Mouse (Mus musculus) layer of hippocampus, adult 2 months (tissue): ENCODE measurements at regions not wholly inside any gene's neighbourhood (a gene's known extent, or its start where the extent isn't known, plus 50 kb on each side); places are given as distances from the start of the nearest gene placed in this dataset.

Source experiments
- DNase-seq, 2 experiments: peaks; one replicate each; pipeline ENCODE4 v3.0.0; 2022; ENCODE audit warnings: low spot score in 2 of 2
- H3K27ac ChIP-seq: fragments of 200-600 bp; 2 replicates; pipeline ENCODE4 v1.8.1; 2022
- H3K4me3 ChIP-seq: fragments of 200-600 bp; 2 replicates; pipeline ENCODE4 v1.8.1; 2022; ENCODE audit warnings: mild to moderate bottlenecking
- CTCF ChIP-seq: fragments of 200-600 bp; conservative IDR thresholded peaks from 2 replicates; pipeline ENCODE4 v1.8.1; 2022; ENCODE audit warnings: antibody characterized with exemption, mild to moderate bottlenecking, moderate library complexity

- H3K4me3 ChIP-seq: peak overlapping the region; percentile 33; the same call in 1 of the 2 replicates
- no peak for TF ChIP-seq CTCF
- H3K27ac ChIP-seq: no peak overlapping the region
- peak in 1 of 2 experiments; percentile 19 for DNase-seq
Observed at GRCm38 (mm10) chr2:170945401-170946105, 213.9 kb downstream of the Dok5 start.

GRCm38 (mm10) chr2:170946106-170946657 is 214.6 kb downstream of the Dok5 start:
- peak overlapping the region; percentile 33; the same call in 1 of the 2 replicates for H3K4me3 ChIP-seq
- no peak for TF ChIP-seq CTCF
- no peak for DNase-seq

GRCm38 (mm10) chr2:170947236-170947635 is 215.6 kb downstream of the Dok5 start:
- no peak for TF ChIP-seq CTCF
- Histone ChIP-seq H3K4me3 (no peak overlapping the region), H3K27ac (no peak overlapping the region)
- DNase-seq: no peak

More at GRCm38 (mm10) chr2:170946106-170946657, 214.6 kb downstream of the Dok5 start:
- no peak overlapping the region for H3K27ac ChIP-seq

- Histone ChIP-seq H3K27ac (no peak overlapping the region), H3K4me3 (no peak overlapping the region)
- no peak for DNase-seq
- no peak for TF ChIP-seq CTCF
Observed at GRCm38 (mm10) chr2:170954626-170955025, 223.0 kb downstream of the Dok5 start.

GRCm38 (mm10) chr2:170956766-170957165 is 225.2 kb downstream of the Dok5 start:
- TF ChIP-seq CTCF: no peak
- DNase-seq: no peak
- Histone ChIP-seq H3K27ac (no peak overlapping the region), H3K4me3 (no peak overlapping the region)

- TF ChIP-seq CTCF: no peak
- no peak overlapping the region for H3K27ac ChIP-seq
Observed at GRCm38 (mm10) chr2:170960396-170960795, 228.8 kb downstream of the Dok5 start.

GRCm38 (mm10) chr2:170962481-170962880 is 230.9 kb downstream of the Dok5 start:
- no peak overlapping the region for H3K27ac ChIP-seq
- TF ChIP-seq CTCF: no peak
- no peak overlapping the region for H3K4me3 ChIP-seq
- no peak for DNase-seq

More at GRCm38 (mm10) chr2:170960396-170960795, 228.8 kb downstream of the Dok5 start:
- no peak for DNase-seq
- H3K4me3 ChIP-seq: no peak overlapping the region

- H3K4me3 ChIP-seq: no peak overlapping the region
- no peak overlapping the region for H3K27ac ChIP-seq
- DNase-seq: no peak
- no peak for TF ChIP-seq CTCF
Observed at GRCm38 (mm10) chr2:170969430-170969829, 237.8 kb downstream of the Dok5 start.

- no peak for DNase-seq
- Histone ChIP-seq H3K27ac (no peak overlapping the region), H3K4me3 (no peak overlapping the region)
- no peak for TF ChIP-seq CTCF
Observed at GRCm38 (mm10) chr2:170985357-170985756, 253.8 kb downstream of the Dok5 start.

- Histone ChIP-seq H3K4me3 (no peak overlapping the region), H3K27ac (no peak overlapping the region)
- no peak for DNase-seq
- TF ChIP-seq CTCF: no peak
Observed at GRCm38 (mm10) chr2:170998378-170998777, 266.8 kb downstream of the Dok5 start.

GRCm38 (mm10) chr2:171000165-171000564 is 268.6 kb downstream of the Dok5 start:
- no peak for TF ChIP-seq CTCF
- H3K4me3 ChIP-seq: no peak overlapping the region
- DNase-seq: no peak
- H3K27ac ChIP-seq: no peak overlapping the region

- H3K27ac ChIP-seq: no peak overlapping the region
- H3K4me3 ChIP-seq: no peak overlapping the region
- TF ChIP-seq CTCF: no peak
- no peak for DNase-seq
Observed at GRCm38 (mm10) chr2:171028481-171028880, 296.9 kb downstream of the Dok5 start.
